Mouse (Mus musculus) retina, postnatal 7 days (tissue): ENCODE measurements around the gene 0610009B22Rik.

Source experiments
- DNase-seq: peaks from one replicate; pipeline ENCODE4 v3.0.0-alpha.2; 2012; ENCODE audit warnings: low read depth, low spot score

0610009B22Rik gene

DNA sequence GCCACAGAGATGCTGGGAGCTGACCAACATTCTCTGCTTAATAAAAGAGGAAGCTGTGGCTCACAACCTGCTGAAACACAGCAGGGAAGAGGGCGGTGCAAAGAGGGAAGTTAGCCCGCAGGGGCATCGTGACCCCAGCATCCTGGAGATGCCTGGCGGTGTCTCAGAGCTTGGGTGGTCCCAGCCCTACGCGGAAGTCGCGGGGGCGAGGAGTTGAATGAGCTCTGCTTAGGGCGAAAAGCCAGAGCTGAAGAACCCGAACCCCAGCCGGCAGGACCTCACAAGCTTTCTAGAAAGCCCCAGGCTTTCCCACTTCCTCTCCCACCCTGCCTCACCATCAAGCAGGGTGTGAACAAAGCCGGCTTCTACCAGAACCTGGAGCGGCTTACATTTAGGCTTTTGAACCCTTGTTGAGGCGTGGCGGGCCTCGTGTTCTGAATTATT is 50.7 kb downstream of the 0610009B22Rik start:
- no peak for DNase-seq

DNA sequence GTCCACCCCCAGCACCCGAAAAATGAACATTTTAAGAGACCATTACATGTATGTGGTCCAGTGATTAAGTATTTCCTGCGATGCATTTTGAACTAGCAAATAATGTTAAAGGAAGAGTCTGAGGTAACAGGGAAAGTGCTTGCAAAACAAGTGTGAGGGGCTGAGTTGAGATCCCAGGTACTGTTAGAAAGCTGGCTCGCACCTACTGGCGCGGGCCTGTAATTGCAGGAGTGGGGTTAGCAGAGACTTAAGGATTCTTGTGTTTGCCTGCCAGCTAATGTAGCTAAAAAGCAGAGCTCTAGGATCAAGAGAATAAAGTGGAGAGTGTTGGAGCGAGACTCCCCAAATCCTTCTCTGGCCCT is 52.4 kb downstream of the 0610009B22Rik start:
- DNase-seq: no peak

DNA sequence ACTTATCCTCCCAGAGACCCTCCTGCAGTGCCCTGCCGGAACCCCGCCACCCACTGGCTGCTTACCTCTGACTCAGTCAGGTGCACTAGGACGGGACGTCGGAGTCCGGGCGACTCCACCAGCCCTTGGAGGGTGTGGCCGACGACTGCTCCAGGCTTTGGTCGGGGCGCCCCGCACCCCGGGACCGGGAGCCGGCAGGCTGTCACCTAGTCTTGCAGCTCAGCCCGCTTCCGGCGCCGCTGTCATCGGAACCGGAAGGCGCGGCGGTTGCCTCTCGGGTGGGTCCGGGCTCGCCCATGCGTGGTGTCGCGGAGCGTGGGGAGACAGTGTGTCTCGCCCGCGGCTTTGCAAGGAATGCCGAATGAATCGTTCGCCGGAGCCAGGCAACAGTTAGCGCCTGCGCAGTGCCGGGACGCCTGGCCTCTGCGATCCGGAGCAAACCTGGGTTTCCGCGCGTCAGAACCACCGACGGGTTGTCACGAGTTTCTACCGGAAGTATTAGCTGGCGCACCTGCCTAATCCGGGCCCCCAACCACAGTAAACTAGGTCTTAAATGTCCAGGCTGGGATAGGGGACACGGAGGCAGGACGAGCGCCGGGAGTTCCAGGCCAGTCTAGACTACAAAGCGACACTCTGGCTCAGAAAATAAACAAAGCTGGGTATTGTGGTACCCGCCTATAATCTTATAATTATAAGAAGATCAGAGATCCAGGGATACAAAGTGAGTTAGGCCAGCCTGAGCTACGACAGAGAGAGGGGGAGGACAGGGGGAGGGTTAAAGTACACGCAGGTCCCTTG is 53.0 kb downstream of the 0610009B22Rik start, which contains the start of gene Rmnd5b:
Gene Rmnd5b (minus strand): TSS at position 372 of the 798 bp plus-strand sequence.
- DNase-seq: peak; percentile 86
